ENCODE assay signal across 22 mouse cellular contexts in genomic region chr4:138775435-138775834, GRCm38 (mm10). TPM values are rescaled to one million over a fixed set of nuclear protein-coding genes. Genes with fewer than 3 reads are reported as not detected.
"Had no signal": no experiment of that assay in that cellular context is flagged by ENCODE, and none has a peak within 500 bp of the region (broad histone marks: within the 10 kb centered on the region; RNA-seq: fewer than 3 reads in every experiment).

Gene Pla2g2d (plus strand): TSS chr4:138775735.

- H3K27me3 ChIP-seq: intestine, embryonic 15.5 days; midbrain, embryonic 12.5 days; midbrain, embryonic 15.5 days had no signal

- ATAC-seq: intestine, embryonic 15.5 days; liver, postnatal 0 days; lung, postnatal 0 days; midbrain, embryonic 15.5 days had no signal

- H3K9ac ChIP-seq: intestine, embryonic 15.5 days; kidney, embryonic 15.5 days; limb, embryonic 12.5 days; limb, embryonic 15.5 days; liver, embryonic 14.5 days; liver, postnatal 0 days; lung, embryonic 14.5 days; midbrain, embryonic 12.5 days; midbrain, embryonic 15.5 days had no signal

- H3K4me2 ChIP-seq: intestine, embryonic 15.5 days; kidney, embryonic 15.5 days; limb, embryonic 12.5 days; limb, embryonic 15.5 days; liver, embryonic 11.5 days; lung, embryonic 14.5 days; midbrain, embryonic 12.5 days; midbrain, embryonic 15.5 days had no signal

- H3K9me3 ChIP-seq: intestine, embryonic 15.5 days; kidney, embryonic 15.5 days; limb, embryonic 12.5 days; limb, embryonic 15.5 days; midbrain, embryonic 12.5 days; midbrain, embryonic 15.5 days had no signal

- H3K36me3 ChIP-seq: intestine, embryonic 15.5 days; kidney, embryonic 15.5 days; limb, embryonic 12.5 days; limb, embryonic 15.5 days; midbrain, embryonic 12.5 days; midbrain, embryonic 15.5 days had no signal

- DNase-seq: kidney, adult 11 months; kidney, adult 8-10 months; kidney, postnatal 10 days; kidney, postnatal 36 days; left cerebral cortex, postnatal 4 days; liver, postnatal 0 days; lung, embryonic 14.5 days; right cerebral cortex, adult 18-20 months; right cerebral cortex, postnatal 14 days; right cerebral cortex, postnatal 4 days; thymus, adult 18-20 months; thymus, postnatal 14 days had no signal

- H3K4me3 ChIP-seq: intestine, embryonic 15.5 days; kidney, embryonic 15.5 days; limb, embryonic 12.5 days; limb, embryonic 15.5 days; midbrain, embryonic 12.5 days; midbrain, embryonic 15.5 days had no signal

- H3K27ac ChIP-seq: intestine, embryonic 15.5 days; kidney, embryonic 15.5 days; limb, embryonic 12.5 days; limb, embryonic 15.5 days; liver, embryonic 14.5 days; macrophage; midbrain, embryonic 12.5 days; midbrain, embryonic 15.5 days had no signal

RNA-seq across cellular contexts. Expression of gene Pla2g2d, which starts in this region (rescaled TPM):
- polyA plus RNA-seq: limb, embryonic 12.5 days; liver, embryonic 11.5 days; liver, embryonic 14.5 days; lung, postnatal 0 days; macrophage had no signal
